Mouse (Mus musculus): Measurements from ENCODE around the gene Slc44a5.

Slc44a5 gene

GRCm38 (mm10) chr3:153973171-153973948, at the start of gene Slc44a5:
Slc44a5 (plus strand) TSS chr3:153973436.
- DNase-seq (ENCODE audit: low spot score): peak; percentile 35

GRCm38 (mm10) chr3:153926333-153926732, 46.9 kb upstream of the Slc44a5 start:
- DNase-seq (ENCODE audit: low spot score): no peak

GRCm38 (mm10) chr3:153929526-153929925, 43.7 kb upstream of the Slc44a5 start:
- DNase-seq (ENCODE audit: low spot score): no peak

GRCm38 (mm10) chr3:153932461-153932860, 40.8 kb upstream of the Slc44a5 start:
- no peak for DNase-seq (ENCODE audit: low spot score)

- DNase-seq (ENCODE audit: low spot score): no peak
Observed at GRCm38 (mm10) chr3:153935878-153936277, 37.4 kb upstream of the Slc44a5 start.

- no peak for DNase-seq (ENCODE audit: low spot score)
Observed at GRCm38 (mm10) chr3:153937116-153937810, 36.0 kb upstream of the Slc44a5 start.

GRCm38 (mm10) chr3:153940021-153940420, 33.2 kb upstream of the Slc44a5 start:
- DNase-seq (ENCODE audit: low spot score): no peak

GRCm38 (mm10) chr3:153940486-153940885, 32.8 kb upstream of the Slc44a5 start:
- DNase-seq (ENCODE audit: low spot score): no peak

GRCm38 (mm10) chr3:153941613-153942012, 31.6 kb upstream of the Slc44a5 start:
- no peak for DNase-seq (ENCODE audit: low spot score)

GRCm38 (mm10) chr3:153943003-153943640, 30.1 kb upstream of the Slc44a5 start:
- DNase-seq (ENCODE audit: low spot score): no peak

- DNase-seq (ENCODE audit: low spot score): peak; percentile 52
Observed at GRCm38 (mm10) chr3:153943901-153944334, 29.3 kb upstream of the Slc44a5 start.

GRCm38 (mm10) chr3:153944335-153944990, 28.8 kb upstream of the Slc44a5 start, which contains the start of gene Acadm:
Acadm (minus strand) TSS chr3:153944632.
- peak; percentile 99 for DNase-seq (ENCODE audit: low spot score)

GRCm38 (mm10) chr3:153947271-153947670, 26.0 kb upstream of the Slc44a5 start:
- no peak for DNase-seq (ENCODE audit: low spot score)

GRCm38 (mm10) chr3:153948176-153948575, 25.1 kb upstream of the Slc44a5 start:
- DNase-seq (ENCODE audit: low spot score): no peak

- no peak for DNase-seq (ENCODE audit: low spot score)
Observed at GRCm38 (mm10) chr3:153957916-153958315, 15.3 kb upstream of the Slc44a5 start.

GRCm38 (mm10) chr3:153959035-153959730, 14.1 kb upstream of the Slc44a5 start:
- peak; percentile 64 for DNase-seq (ENCODE audit: low spot score)

GRCm38 (mm10) chr3:153959731-153960207, 13.5 kb upstream of the Slc44a5 start:
- no peak for DNase-seq (ENCODE audit: low spot score)

- DNase-seq (ENCODE audit: low spot score): no peak
Observed at GRCm38 (mm10) chr3:153960884-153961283, 12.4 kb upstream of the Slc44a5 start.

- DNase-seq (ENCODE audit: low spot score): peak; percentile 70
Observed at GRCm38 (mm10) chr3:153961632-153962389, 11.4 kb upstream of the Slc44a5 start.

- DNase-seq (ENCODE audit: low spot score): no peak
Observed at GRCm38 (mm10) chr3:153967447-153967846, 5.8 kb upstream of the Slc44a5 start.

- DNase-seq (ENCODE audit: low spot score): peak; percentile 83
Observed at GRCm38 (mm10) chr3:153968549-153968948, 4.7 kb upstream of the Slc44a5 start.
